Mouse (Mus musculus) kidney, adult 2 months (tissue): Measurements from ENCODE around the gene Selenop.

Source experiments
- CTCF ChIP-seq: fragments of 200-500 bp; conservative IDR thresholded peaks from 2 replicates; pipeline ENCODE4 v1.5.1; 2011; ENCODE audit warnings: low read depth, mild to moderate bottlenecking, control low read depth, low read length, moderate library complexity, mixed read lengths; ENCODE audit not compliant: insufficient read depth, insufficient read length
- POLR2A ChIP-seq: fragments of 200-500 bp; IDR thresholded peaks from one replicate; pipeline ENCODE4 v1.6.1; 2011; ENCODE audit warnings: low read depth, low read length, control low read depth

GRCm38 (mm10) chr15:3228990-3229389 lies 39.4 kb upstream of the Selenop start:
- no peak for TF ChIP-seq CTCF
- TF ChIP-seq POLR2A, result no peak
